Mouse (Mus musculus): Measurements from ENCODE around the gene Cdk1.

- TF ChIP-seq CTCF (conservative IDR thresholded peaks at IDR 0.05; ENCODE audit: low read length) (no peak), NANOG (IDR thresholded peaks at IDR 0.05; ENCODE audit: borderline replicate concordance, low read length) (no peak)
Measured at GRCm38 (mm10) chr10:69385136-69385535, 32.4 kb upstream of the Cdk1 start.
